Mouse (Mus musculus) bone marrow, adult 2 months (tissue): ENCODE measurements around the gene Myo15b.

Source experiments
- CTCF ChIP-seq: fragments of 200-500 bp; IDR thresholded peaks from 2 replicates; pipeline ENCODE4 v1.5.1; 2011; ENCODE audit warnings: low read length, control low read depth; ENCODE audit not compliant: control insufficient read depth, insufficient read depth
- POLR2A ChIP-seq: fragments of 200-500 bp; IDR thresholded peaks from 2 replicates; pipeline ENCODE4 v1.6.1; 2011; ENCODE audit warnings: low read depth, mild to moderate bottlenecking, control low read depth, low read length, borderline replicate concordance; ENCODE audit not compliant: control insufficient read depth

GRCm38 (mm10) chr11:115906521-115906920 lies 48.3 kb downstream of the Myo15b start:
- TF ChIP-seq POLR2A = no peak
- no peak for TF ChIP-seq CTCF
